Mouse (Mus musculus): ENCODE results near the gene Wdr34.
A peak's percentile ranks its signal among the peaks of the same experiment; 100 is the strongest.

Gene Wdr34

GRCm38 (mm10) chr2:30026997-30027396, 21.7 kb downstream of the Wdr34 start:
- DNase-seq: no peak

- no peak for DNase-seq
Measured at GRCm38 (mm10) chr2:30025454-30025853, 23.2 kb downstream of the Wdr34 start.

- DNase-seq: peak in 1 of 2 experiments; percentile 51
Measured at GRCm38 (mm10) chr2:30014326-30014966, 34.2 kb downstream of the Wdr34 start.

- peak; percentile 87 to 89 for DNase-seq
Measured at GRCm38 (mm10) chr2:30010840-30011281, 37.8 kb downstream of the Wdr34 start.

- no peak for DNase-seq
Measured at GRCm38 (mm10) chr2:30009101-30009500, 39.6 kb downstream of the Wdr34 start.

GRCm38 (mm10) chr2:29991962-29992361, 56.7 kb downstream of the Wdr34 start:
- no peak for DNase-seq
